Mouse (Mus musculus): ENCODE results near the gene Bex3. TPM values are rescaled to one million over a fixed set of nuclear protein-coding genes. Genes with fewer than 3 reads are reported as not detected.

The Bex3 gene
- 88.3 TPM for polyA plus RNA-seq (2014; fragmentation: Illumina TruSeq; extraction: RNeasy Lipid Tissue Mini Kit (QIAGEN cat#74804); ENCODE audit: insufficient read depth, low read depth, low replicate concordance)

GRCm38 (mm10) chrX:136269743-136270392 lies at the start of gene Bex3:
TSS of gene Bex3 (plus strand) at chrX:136270253.

GRCm38 (mm10) chrX:136244574-136245229 lies 25.4 kb upstream of the Bex3 start, which contains the start of gene Tceal9:
TSS of gene Tceal9 (plus strand) at chrX:136245079.

Other genes starting within 250 kb of the Bex3 start
- 1.6 TPM for gene Arxes1, start 236.9 kb upstream of the Bex3 start, polyA plus RNA-seq (2014; fragmentation: Illumina TruSeq; extraction: RNeasy Lipid Tissue Mini Kit (QIAGEN cat#74804); ENCODE audit: insufficient read depth, low read depth, low replicate concordance)
- gene Bex2, start 202.0 kb upstream of the Bex3 start, polyA plus RNA-seq (2014; fragmentation: Illumina TruSeq; extraction: RNeasy Lipid Tissue Mini Kit (QIAGEN cat#74804); ENCODE audit: insufficient read depth, low read depth, low replicate concordance) = 68.5 TPM
- gene Nxf3, start 185.0 kb upstream of the Bex3 start, polyA plus RNA-seq (2014; fragmentation: Illumina TruSeq; extraction: RNeasy Lipid Tissue Mini Kit (QIAGEN cat#74804); ENCODE audit: insufficient read depth, low read depth, low replicate concordance) = not detected
- 88.2 TPM for gene Bex4, start 131.3 kb upstream of the Bex3 start, polyA plus RNA-seq (2014; fragmentation: Illumina TruSeq; extraction: RNeasy Lipid Tissue Mini Kit (QIAGEN cat#74804); ENCODE audit: insufficient read depth, low read depth, low replicate concordance)
- gene Tceal8, start 97.9 kb upstream of the Bex3 start, polyA plus RNA-seq (2014; fragmentation: Illumina TruSeq; extraction: RNeasy Lipid Tissue Mini Kit (QIAGEN cat#74804); ENCODE audit: insufficient read depth, low read depth, low replicate concordance) = 65.3 TPM
- gene Tceal5, start 66.4 kb upstream of the Bex3 start, polyA plus RNA-seq (2014; fragmentation: Illumina TruSeq; extraction: RNeasy Lipid Tissue Mini Kit (QIAGEN cat#74804); ENCODE audit: insufficient read depth, low read depth, low replicate concordance) = 0.37 TPM
- not detected for gene Tceal7, start 55.5 kb upstream of the Bex3 start, polyA plus RNA-seq (2014; fragmentation: Illumina TruSeq; extraction: RNeasy Lipid Tissue Mini Kit (QIAGEN cat#74804); ENCODE audit: insufficient read depth, low read depth, low replicate concordance)
- gene Bex1, start 54.7 kb upstream of the Bex3 start, polyA plus RNA-seq (2014; fragmentation: Illumina TruSeq; extraction: RNeasy Lipid Tissue Mini Kit (QIAGEN cat#74804); ENCODE audit: insufficient read depth, low read depth, low replicate concordance) = 6.6 TPM
- gene Tceal9, start 25.2 kb upstream of the Bex3 start, polyA plus RNA-seq (2014; fragmentation: Illumina TruSeq; extraction: RNeasy Lipid Tissue Mini Kit (QIAGEN cat#74804); ENCODE audit: insufficient read depth, low read depth, low replicate concordance) = 264 TPM
- gene Kir3dl1, start 247.7 kb downstream of the Bex3 start, polyA plus RNA-seq (2014; fragmentation: Illumina TruSeq; extraction: RNeasy Lipid Tissue Mini Kit (QIAGEN cat#74804); ENCODE audit: insufficient read depth, low read depth, low replicate concordance) = not detected

Data from lung, adult 10 weeks (tissue).